Mouse (Mus musculus) C2C12 (cell line): ENCODE results near the gene Rpl10-ps3.

Experiments
- CEBPB ChIP-seq: IDR thresholded peaks from one replicate; pipeline ENCODE4 v1.6.1; 2011; ENCODE audit warnings: low read depth, mild to moderate bottlenecking, control low read depth, moderate library complexity
- CTCF ChIP-seq: IDR thresholded peaks from one replicate; pipeline ENCODE4 v1.5.1; 2011; ENCODE audit not compliant: control insufficient read depth, insufficient read depth, insufficient read length
- MAX ChIP-seq: IDR thresholded peaks from one replicate; pipeline ENCODE4 v1.6.1; 2011; ENCODE audit warnings: mild to moderate bottlenecking, control low read depth
- MYOD1 ChIP-seq: IDR thresholded peaks from one replicate; pipeline ENCODE4 v1.6.1; 2011; ENCODE audit warnings: low read depth; ENCODE audit not compliant: control insufficient read depth, insufficient read length
- MYOG ChIP-seq: IDR thresholded peaks from one replicate; pipeline ENCODE4 v1.6.1; 2011; ENCODE audit not compliant: control insufficient read depth, insufficient read length; ENCODE audit errors: extremely low read depth
- USF1 ChIP-seq: IDR thresholded peaks from one replicate; pipeline ENCODE4 v1.6.1; 2011; ENCODE audit warnings: low read depth, mild to moderate bottlenecking, control low read depth, moderate library complexity

DNA sequence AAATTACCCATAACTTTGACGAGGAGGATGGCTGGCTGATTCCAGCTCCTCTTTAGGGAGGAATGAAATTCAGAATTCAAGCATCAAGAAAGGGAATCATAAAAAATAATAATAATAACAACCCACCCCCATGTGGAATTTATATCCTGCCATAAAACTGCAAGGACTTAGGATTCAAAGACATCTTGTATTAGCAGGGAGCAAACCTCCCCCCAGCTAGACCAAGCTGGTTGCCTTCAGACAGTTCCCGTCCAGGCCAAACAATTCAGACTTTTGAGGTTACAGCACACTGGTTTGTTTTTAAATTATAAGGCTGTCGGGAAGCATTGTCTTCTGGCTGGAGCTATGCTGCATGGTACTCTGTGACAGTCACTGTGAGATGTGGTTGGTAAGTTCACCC lies 17.8 kb upstream of the Rpl10-ps3 start:
- TF ChIP-seq CTCF (no peak), MAX (no peak), MYOG (no peak), USF1 (no peak), CEBPB (no peak), MYOD1 (no peak)
